Mouse (Mus musculus): ENCODE measurements at regions not wholly inside any gene's neighbourhood (a gene's known extent, or its start where the extent isn't known, plus 50 kb on each side); places are given as distances from the start of the nearest gene placed in this dataset.

DNA sequence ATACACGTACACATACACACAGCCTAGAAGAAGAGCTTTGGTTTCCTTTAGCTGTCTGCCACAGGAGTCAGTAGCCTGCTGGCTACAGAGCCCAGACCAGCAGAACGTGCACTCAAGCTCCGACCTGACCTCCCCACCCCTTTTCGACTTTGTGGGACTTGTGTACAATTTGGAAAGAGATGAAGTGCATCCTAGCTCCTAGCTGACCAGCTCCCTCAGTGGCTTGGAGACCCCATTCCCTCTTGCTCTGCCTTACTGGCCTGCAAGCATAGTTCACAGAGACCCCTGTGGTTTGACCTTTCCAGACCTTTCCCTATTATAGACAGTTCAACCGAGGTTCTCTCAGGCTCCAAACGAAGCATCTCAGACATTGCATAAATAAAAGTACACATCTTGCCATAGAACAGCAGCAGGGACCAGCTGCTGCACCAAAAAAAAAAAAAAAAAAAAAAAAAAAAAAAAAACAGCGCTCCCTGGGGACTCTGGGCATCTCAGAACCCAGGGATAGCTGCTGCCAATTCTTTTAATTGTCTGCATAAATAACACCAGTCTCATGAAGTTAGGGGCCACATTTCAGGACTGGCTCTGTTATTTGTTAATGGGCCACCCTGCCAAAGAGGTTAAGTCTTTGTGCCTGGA lies 188.2 kb upstream of the Ankrd55 start:
- no peak for ATAC-seq (replicated peaks; ENCODE audit: low FRiP score, poor library complexity, severe bottlenecking)

DNA sequence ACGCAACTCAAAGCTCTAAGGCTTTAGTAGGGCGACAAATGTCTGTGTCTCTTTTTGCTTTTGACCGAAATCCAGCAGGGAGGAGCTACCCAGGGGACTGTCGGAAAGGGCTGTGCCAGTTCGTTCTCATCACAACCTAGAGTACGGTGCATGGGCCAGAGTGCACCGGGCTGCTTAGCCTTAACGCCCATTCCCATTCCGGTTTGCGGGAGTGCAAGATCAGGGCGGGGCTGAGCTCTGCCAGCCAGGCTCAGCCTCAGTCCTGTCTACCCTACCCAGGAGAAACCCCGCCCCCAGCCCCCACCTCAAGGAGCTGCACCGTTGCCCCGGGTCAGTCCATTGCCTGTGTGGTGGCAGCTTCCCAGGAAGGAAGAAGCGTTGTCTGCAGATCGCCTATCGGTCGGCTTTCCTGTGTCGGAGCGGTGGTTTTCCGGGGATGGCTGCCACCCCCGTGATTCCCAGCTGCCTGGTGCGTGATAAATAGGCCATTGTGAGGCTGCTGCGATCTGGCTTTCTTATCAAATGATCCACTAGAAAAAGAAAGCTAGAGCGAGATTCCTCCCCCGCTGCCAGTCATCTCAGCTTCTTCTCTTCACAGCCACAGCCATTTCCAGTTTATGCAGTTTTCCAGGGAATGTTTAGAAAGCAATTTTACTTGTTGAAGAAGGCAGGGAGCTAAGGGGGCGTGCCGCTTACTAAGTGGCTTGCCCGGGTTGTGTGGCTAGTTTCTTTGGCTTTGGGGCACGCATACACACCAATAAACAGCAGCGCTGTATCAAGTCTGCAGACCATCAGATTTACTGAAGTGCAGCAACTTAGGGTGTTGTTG lies 187.4 kb upstream of the Ankrd55 start:
- ATAC-seq (replicated peaks; ENCODE audit: low FRiP score, poor library complexity, severe bottlenecking), result peak; percentile 51

DNA sequence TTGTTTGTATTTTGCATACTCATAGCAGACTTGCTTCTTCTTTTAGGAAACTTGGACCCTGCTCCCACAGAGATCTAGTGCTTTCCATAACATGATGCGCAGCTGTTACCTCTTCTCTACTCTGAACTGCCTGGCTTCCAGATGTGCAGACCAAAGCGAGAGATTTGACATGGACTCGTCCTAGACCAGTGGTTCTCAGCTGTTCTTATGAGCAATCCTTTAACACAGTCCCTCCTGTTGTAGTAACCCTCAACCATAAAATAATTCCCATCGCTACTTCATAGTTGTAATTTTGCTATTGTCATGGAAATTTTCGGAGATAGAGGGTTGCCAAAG lies 186.9 kb upstream of the Ankrd55 start:
- no peak for ATAC-seq (replicated peaks; ENCODE audit: low FRiP score, poor library complexity, severe bottlenecking)

DNA sequence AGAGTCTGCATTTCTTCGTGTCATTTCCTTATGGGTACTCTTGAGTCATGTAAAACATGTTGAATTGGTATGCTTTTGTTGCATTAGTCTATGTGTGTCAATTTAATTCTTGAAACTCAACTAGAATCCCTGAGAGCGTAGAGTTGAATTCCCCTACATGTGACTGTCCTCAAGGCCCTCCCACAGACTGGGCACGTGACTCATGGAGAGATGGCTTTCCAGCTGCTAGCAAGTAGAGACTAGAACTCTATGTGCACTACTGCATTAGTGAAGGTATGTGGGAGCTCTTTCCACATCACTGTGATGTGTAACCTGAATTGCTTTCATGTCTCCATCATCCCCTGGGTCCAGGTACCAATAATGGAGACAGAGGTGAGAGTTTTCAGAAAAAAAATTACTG lies 182.3 kb upstream of the Ankrd55 start:
- ATAC-seq (replicated peaks; ENCODE audit: low FRiP score, poor library complexity, severe bottlenecking), result no peak

DNA sequence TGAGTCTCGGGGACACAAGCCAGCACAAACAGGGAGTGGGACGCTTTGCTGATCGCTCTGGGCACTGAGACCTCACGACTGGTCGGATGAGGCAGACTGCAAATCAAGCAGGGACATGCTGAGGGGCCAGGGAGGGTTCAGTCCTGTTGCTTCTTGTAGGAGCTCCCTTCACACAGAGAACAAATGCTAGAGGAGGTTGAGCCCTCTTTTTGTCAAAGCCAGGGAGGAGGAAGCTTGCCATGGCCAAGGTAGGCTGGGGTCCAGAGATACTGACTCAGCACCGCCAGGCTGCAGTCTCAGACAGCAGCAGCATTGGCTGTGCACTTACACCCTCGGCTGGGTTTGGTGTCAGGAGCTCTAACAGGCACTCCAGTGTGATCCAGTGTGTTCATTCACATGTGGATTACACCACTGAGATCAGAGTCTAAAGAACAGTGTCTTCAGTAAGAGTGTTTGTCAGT lies 173.5 kb upstream of the Ankrd55 start:
- peak; percentile 45; the same call in 1 of the 2 replicates for ATAC-seq (replicated peaks; ENCODE audit: low FRiP score, poor library complexity, severe bottlenecking)

DNA sequence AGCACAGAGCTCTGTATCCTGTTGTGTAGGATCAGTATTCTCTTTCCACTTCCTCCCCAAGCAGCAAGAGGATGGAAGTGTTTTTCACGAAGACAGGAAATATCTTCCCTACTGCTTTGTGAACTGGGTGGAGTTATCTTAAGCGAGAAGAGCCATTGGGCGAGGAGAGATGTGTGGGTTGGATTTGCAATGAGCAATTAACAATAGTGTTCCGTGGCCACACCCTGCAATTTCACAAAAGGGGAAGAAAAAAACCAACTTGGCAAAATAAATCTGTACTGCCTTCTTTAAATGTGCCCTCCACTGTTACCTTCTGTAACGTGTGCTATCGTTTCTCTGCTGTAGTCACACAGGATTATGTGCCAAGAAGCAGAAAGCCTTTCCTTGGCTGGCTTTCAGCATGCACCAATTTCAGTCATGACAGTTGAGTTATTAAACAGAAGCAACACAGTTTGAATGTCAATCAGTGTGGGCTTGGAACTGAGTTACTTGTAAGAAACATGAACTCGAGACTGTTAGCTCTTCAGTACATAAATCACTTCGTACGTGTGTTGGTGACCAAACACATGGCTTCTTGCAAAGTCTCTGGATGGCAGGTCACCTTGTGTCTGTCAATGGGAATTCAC lies 172.0 kb upstream of the Ankrd55 start:
- ATAC-seq (replicated peaks; ENCODE audit: low FRiP score, poor library complexity, severe bottlenecking), result no peak

DNA sequence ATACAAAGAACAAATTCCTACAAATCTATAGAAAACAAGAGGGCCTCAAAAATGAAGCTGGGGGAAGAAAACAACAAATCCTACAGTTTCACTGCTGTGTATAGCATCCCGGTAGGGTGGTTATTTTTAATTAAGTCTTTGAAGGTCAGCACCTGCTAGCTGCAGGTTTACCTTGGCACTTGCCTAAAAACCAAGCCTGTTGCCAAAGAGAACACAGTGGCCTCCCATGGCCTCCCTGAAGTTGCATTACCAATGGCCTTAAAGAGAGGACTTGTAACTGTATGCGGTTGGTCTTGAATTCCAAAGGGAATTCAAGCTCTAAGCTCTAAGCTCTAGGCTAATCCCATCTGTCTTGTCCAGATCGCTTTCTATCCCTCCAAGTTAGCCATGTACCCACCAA lies 169.7 kb upstream of the Ankrd55 start:
- no peak for ATAC-seq (replicated peaks; ENCODE audit: low FRiP score, poor library complexity, severe bottlenecking)

DNA sequence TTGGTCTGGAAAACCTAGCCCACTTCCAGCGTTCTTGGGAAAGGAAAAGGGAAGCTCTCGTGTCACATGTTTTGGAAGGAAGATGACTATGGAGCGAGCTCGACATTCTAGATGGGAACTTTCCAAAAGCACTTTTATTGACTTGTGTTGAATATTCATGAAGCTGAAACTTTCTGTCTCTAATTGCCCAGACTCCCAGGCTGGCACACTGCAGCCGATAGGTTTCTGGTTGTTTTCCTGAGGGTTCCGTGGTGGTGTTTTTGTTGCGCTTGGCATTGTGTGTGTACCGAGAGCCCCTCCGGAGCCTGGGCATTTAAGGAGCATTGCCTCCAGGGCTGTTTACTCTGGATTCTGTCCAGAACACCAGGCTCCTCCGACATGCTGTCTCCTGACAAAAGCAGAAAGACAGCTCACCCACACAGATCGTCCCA lies 168.6 kb upstream of the Ankrd55 start:
- no peak for ATAC-seq (replicated peaks; ENCODE audit: low FRiP score, poor library complexity, severe bottlenecking)

DNA sequence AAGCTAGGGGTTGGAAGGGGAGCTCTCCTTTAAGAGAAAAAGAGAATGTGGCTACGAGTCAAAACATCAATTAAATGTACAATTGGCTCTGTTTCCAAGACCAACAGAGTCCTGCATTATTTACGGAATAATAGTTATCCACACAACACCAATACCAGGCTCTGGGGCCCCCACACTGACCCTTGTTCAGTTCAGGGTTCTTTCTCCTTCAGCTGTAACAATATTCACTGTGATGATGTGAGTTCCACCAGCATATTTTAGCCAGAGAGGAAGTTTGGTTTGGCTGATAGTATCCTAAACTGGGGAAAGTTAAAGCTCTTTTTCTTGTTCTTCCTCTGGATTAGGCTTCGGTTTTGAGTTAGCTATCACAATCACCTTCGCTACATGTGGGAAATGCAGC lies 167.9 kb upstream of the Ankrd55 start:
- no peak for ATAC-seq (replicated peaks; ENCODE audit: low FRiP score, poor library complexity, severe bottlenecking)

DNA sequence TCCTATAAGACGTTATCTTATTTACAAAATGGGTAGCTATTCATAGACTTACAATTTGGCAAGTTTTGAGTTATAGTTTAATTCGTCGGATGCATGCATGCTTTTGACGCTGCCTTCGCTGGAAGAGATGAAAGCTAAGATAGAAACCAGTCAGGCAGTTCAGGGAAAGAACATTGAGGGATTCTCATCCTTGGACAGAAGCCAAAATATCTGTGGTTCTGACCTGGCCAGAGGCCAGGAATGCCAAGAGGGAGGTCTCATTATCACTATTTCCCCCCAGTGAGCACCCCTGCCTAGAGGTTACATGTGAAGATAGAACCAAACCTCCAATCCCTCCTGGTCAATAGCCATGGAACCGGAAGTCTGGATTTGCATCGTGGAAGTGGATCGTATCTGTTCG lies 167.1 kb upstream of the Ankrd55 start:
- no peak for ATAC-seq (replicated peaks; ENCODE audit: low FRiP score, poor library complexity, severe bottlenecking)

DNA sequence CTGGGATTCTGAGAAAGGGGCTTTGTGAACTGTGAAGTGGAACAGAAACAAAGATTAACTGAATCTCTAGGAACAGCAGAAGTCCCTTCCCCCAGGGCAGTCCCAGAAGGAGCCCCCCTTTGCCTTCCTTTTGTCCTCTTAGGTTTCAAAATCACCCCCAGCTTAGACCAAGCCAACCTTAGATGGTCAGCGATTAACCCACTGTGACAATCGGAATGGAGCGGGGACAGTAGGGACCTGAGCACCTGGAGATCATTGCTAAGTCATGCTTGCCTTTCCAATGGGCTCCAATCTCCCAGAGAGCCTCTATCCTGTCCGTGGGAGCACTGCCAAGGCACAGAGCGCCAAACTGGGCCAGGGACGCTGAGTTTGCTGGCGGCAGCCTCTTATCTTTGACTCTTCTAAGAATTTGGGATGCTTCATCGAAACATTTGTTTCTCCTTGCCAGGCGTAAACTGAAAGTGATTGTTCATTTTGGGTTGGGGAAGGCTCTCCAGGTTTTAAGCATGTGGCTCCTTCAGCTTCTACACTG lies 165.3 kb upstream of the Ankrd55 start:
- no peak for ATAC-seq (replicated peaks; ENCODE audit: low FRiP score, poor library complexity, severe bottlenecking)

DNA sequence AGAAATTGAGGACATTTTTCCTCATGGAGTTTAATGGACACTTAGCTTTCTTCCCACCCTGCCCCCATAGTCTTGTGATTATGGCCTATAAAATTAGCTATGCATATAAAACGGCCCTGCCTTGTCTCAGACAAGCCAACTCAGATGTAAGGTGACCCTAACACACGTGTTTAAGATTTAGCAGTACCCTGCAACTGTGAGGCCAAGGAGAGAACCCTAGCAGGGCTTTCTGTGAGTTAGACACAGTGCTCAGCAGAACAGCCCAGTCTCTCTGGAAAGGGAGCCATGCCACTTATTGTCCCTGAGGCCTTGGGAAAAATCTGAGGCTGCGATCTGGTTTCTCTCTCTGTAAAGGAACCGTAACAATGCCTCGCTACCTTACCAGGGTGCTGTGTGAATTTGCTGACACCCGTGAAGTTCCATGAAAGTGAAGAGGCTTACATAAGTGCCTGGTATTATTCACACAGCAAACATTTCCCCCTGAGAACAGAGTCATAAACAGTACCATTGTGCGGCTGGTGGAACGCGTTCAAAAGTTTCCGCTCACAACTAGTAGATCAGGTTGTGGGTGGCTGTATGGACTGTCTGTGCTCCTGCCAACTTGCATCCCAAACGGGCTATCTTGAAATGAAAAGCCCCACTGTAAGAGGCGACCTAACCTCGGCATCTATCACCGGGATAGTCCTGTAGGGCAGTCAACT lies 162.3 kb upstream of the Ankrd55 start:
- ATAC-seq (replicated peaks; ENCODE audit: low FRiP score, poor library complexity, severe bottlenecking), result no peak

DNA sequence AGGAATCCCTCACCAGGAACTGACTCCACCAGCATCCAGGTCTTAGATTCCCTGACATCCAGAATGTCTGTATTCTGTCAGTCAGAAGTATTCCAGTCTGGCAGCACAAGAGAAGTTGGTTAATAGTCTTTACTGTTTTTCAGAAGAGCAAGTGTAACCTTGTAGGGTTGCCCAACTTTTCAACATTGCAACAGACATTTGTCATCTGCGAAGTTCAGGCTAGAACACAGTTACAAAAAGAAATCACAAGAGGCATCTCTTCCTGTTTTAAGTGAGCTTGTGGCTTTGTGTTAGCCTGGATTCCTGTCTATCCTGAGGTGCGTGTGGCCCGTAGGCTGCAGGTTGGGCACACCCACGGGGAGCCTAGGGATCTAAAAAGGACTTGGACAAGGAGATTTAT lies 158.0 kb upstream of the Ankrd55 start:
- no peak for ATAC-seq (replicated peaks; ENCODE audit: low FRiP score, poor library complexity, severe bottlenecking)

DNA sequence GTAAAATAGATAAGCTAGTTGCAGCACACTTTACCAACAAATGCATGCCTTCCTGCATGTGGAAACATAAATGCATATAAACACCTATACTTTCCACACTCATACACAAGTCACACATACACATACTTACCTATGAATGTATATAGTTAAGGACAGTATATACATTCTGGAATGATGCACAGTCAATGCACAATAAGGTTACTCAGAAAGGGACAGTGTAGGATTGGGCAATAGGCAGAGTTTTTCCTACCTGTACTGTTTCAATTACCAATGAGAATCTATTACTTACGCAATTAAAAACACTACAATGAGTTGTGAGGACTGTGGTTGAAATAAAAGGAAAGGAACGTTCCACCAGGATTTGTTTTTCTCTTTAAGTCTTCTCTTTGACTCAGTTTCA lies 157.5 kb upstream of the Ankrd55 start:
- ATAC-seq (replicated peaks; ENCODE audit: low FRiP score, poor library complexity, severe bottlenecking), result no peak

DNA sequence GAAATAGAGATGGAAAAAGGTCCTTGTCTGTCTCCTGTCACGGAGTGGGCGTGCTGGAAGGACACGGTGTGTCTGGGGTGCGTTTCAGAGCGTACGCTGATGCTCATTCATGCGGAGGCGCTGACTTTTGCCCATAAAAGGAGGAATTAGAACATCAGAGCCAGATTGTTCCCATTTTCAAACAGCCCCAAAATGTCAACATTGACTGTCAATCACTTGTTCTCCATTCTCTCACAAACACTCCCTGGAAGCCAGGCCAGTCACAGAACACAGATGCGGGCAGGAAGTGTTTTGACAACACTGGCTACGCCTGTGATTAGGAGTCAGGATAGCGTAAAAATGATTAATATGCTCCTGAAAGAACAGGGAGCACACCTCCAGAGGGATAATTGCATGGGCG lies 157.1 kb upstream of the Ankrd55 start:
- ATAC-seq (replicated peaks; ENCODE audit: low FRiP score, poor library complexity, severe bottlenecking), result no peak

DNA sequence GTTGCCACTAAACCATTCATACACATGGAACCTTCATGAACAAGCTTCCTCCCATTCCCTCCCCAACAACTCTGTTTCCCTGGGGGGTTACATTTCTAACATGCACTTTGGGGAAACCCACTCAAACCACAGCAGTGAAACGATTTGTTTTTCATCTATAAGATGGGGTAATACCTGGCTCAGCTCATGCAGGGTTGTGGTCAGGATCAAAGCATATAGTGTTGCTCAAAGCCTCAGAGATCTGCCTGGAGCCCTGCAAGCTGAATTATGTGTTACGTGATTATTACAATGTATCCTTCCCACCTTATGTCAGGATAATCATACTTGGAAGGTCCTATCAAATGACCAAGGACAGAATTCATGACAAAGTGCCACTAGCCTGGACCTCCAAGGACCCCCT lies 154.5 kb upstream of the Ankrd55 start:
- ATAC-seq (replicated peaks; ENCODE audit: low FRiP score, poor library complexity, severe bottlenecking), result no peak

DNA sequence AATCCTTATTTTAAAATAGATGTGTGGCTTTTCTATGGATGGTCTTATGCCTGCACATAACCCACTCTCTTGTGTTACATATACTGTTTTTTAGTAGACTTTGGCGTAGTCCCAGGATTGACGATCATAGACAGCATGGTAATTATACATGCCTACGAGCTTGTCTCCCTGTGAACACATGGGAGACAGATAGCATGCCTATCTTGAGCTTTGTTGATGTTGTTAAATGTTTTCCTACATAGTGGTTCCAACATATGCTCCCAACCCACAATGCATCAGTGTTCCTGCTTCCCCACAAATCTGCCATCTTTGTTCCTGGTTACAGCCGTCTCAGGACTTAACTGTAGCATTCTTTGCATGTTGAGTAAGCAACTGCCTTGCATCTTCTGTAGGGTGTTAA lies 153.6 kb upstream of the Ankrd55 start:
- no peak for ATAC-seq (replicated peaks; ENCODE audit: low FRiP score, poor library complexity, severe bottlenecking)

DNA sequence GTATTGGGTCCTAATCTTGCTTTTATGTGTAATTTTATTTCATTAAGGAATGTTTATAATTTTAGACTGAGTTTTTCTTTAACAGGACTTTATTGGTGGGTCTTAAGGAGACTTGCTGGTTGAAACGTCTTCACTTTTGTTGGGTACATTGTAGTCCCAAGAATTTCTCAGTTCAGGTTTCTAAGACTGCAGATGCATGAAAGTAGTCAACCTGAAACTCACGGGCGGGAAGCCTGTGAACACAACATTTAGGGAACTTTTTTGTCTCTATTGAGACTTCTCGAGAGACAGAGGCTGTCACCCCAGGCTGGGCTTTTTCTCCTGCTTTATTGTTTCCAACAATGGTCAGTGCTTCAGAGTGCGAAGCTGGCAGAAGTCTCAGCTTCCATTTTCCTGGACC lies 152.5 kb upstream of the Ankrd55 start:
- no peak for ATAC-seq (replicated peaks; ENCODE audit: low FRiP score, poor library complexity, severe bottlenecking)

DNA sequence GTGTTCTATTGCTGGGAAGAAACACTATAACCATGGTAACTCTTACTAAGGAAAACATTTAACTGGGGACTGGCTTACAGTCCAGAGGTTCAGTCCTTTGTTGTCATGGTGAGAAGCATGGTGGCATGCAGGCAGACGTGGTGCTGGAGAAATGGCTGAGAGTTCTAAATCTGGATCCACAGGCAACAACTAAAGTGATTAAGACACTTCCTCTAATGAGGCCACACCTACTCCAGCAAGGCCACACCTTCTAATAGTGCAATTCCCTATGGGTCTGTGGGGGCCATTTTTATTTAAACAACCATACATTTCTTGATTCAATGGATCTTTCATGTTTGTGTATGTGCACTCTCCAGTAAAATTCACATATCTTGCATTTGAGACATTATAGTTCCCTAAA lies 151.4 kb upstream of the Ankrd55 start:
- no peak for ATAC-seq (replicated peaks; ENCODE audit: low FRiP score, poor library complexity, severe bottlenecking)

DNA sequence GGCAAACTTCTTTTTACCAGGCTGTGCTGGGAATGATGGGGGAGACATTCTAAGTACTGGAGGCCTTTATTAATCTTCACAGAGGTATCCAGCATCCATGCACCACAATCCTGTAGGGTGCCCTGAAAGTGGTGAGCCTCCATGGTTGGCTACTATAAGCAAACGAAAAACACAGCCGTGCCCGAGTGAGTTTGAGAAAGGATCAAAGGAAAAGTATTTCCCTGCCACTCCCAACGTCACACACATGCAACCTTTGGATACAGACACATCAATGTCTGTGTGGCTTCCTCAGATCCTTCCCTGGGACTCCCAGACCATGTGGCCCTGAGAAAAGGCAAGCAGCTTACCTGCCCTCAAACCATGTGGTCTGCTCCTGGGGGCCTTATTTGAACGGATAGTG lies 147.4 kb upstream of the Ankrd55 start:
- no peak for ATAC-seq (replicated peaks; ENCODE audit: low FRiP score, poor library complexity, severe bottlenecking)
